Mouse (Mus musculus) CH12.LX (cell line): ENCODE data around the gene Gm12216. TPM values are rescaled to one million over a fixed set of nuclear protein-coding genes. Genes with fewer than 3 reads are reported as not detected.

Source experiments
- DNase-seq: peaks from one replicate; pipeline ENCODE4 v3.0.0-alpha.2; 2013; ENCODE audit errors: extremely low read depth
- H3K27ac ChIP-seq: 2 replicates; pipeline ENCODE4 v1.5.1; 2012; ENCODE audit warnings: low read depth, mild to moderate bottlenecking, control low read depth, moderate library complexity; ENCODE audit not compliant: insufficient read depth
- H3K27me3 ChIP-seq: replicated peaks from 2 replicates; pipeline ENCODE3; 2012; ENCODE audit warnings: inconsistent platforms
- H3K36me3 ChIP-seq, 2 experiments: replicated peaks in 1 of 2; 2 replicates each; pipeline versions ENCODE3 to v1.6.1; 2012; ENCODE audit warnings: inconsistent platforms in 1 of 2, low read length in 1 of 2, mild to moderate bottlenecking in 1 of 2, mixed read lengths in 1 of 2, moderate library complexity in 1 of 2; ENCODE audit not compliant: control insufficient read depth in 1 of 2, insufficient read depth in 1 of 2
- H3K4me1 ChIP-seq, 2 experiments: 2 replicates each; pipeline ENCODE4 v1.6.1; 2012; ENCODE audit warnings: inconsistent platforms in 1 of 2, moderate library complexity in 1 of 2; ENCODE audit not compliant: insufficient read depth in 2 of 2, control insufficient read depth in 1 of 2
- H3K4me2 ChIP-seq: 2 replicates; pipeline ENCODE4 v1.6.1; 2012; ENCODE audit warnings: low read depth, mild to moderate bottlenecking, control low read depth; ENCODE audit not compliant: poor library complexity, insufficient read depth, severe bottlenecking
- H3K4me3 ChIP-seq, 3 experiments: fragments of 150-350 bp in 1 of 3; sonication (generic) in 1 of 3; replicated peaks in 1 of 3; 2 replicates each; pipeline versions ENCODE3 to v1.5.1; 2011 to 2012; ENCODE audit warnings: low read depth in 2 of 3, low read length in 2 of 3, mild to moderate bottlenecking in 2 of 3, moderate library complexity in 2 of 3, control low read depth in 1 of 3, improper control_type of control experiment in 1 of 3, inconsistent platforms in 1 of 3, mixed read lengths in 1 of 3; ENCODE audit not compliant: poor library complexity in 1 of 3
- H3K79me2 ChIP-seq: replicated peaks from 2 replicates; pipeline ENCODE4 v1.6.1; 2012; ENCODE audit warnings: mild to moderate bottlenecking, moderate library complexity; ENCODE audit not compliant: control insufficient read depth, poor library complexity, insufficient read depth, severe bottlenecking; ENCODE audit errors: extremely low read depth
- H3K9ac ChIP-seq: 2 replicates; pipeline ENCODE4 v1.6.1; 2012; ENCODE audit warnings: low read depth, mild to moderate bottlenecking, control low read depth, moderate library complexity; ENCODE audit not compliant: insufficient read depth
- H3K9me3 ChIP-seq: replicated peaks from 2 replicates; pipeline ENCODE3; 2012; ENCODE audit warnings: low read length, inconsistent platforms, mixed read lengths
- BHLHE40 ChIP-seq: IDR thresholded peaks from 2 replicates; pipeline ENCODE4 v1.6.1; 2011; ENCODE audit warnings: mild to moderate bottlenecking, low read depth, low read length, improper control_type of control experiment
- CHD1 ChIP-seq: IDR thresholded peaks from 2 replicates; pipeline ENCODE4 v1.6.1; 2012; ENCODE audit warnings: low read depth, low read length, improper control_type of control experiment, inconsistent platforms
- CHD2 ChIP-seq: IDR thresholded peaks from 2 replicates; pipeline ENCODE4 v1.6.1; 2011; ENCODE audit warnings: low read length, improper control_type of control experiment
- EP300 ChIP-seq: IDR thresholded peaks from 2 replicates; pipeline ENCODE4 v1.6.1; 2011; ENCODE audit warnings: low read length, improper control_type of control experiment
- ETS1 ChIP-seq: conservative IDR thresholded peaks from 2 replicates; pipeline ENCODE4 v1.6.1; 2012; ENCODE audit warnings: low read depth, mild to moderate bottlenecking, inconsistent platforms, low read length, improper control_type of control experiment, moderate library complexity
- IRF4 ChIP-seq: IDR thresholded peaks from 2 replicates; pipeline ENCODE4 v1.6.1; 2014; ENCODE audit warnings: low read depth, mild to moderate bottlenecking, inconsistent platforms, low read length, improper control_type of control experiment
- JUND ChIP-seq: conservative IDR thresholded peaks from 2 replicates; pipeline ENCODE4 v1.6.1; 2011; ENCODE audit warnings: low read depth, low read length, improper control_type of control experiment
- KAT2A ChIP-seq: IDR thresholded peaks from 2 replicates; pipeline ENCODE4 v1.6.1; 2012; ENCODE audit warnings: low read length, improper control_type of control experiment, inconsistent platforms; ENCODE audit not compliant: insufficient replicate concordance
- MAFK ChIP-seq: IDR thresholded peaks from 2 replicates; pipeline ENCODE4 v1.6.1; 2011; ENCODE audit warnings: low read length, improper control_type of control experiment; ENCODE audit not compliant: insufficient replicate concordance
- MAX ChIP-seq: IDR thresholded peaks from 2 replicates; pipeline ENCODE4 v1.6.1; 2011; ENCODE audit warnings: low read length, improper control_type of control experiment
- MAZ ChIP-seq: IDR thresholded peaks from 2 replicates; pipeline ENCODE4 v1.6.1; 2012; ENCODE audit warnings: low read depth, mild to moderate bottlenecking, inconsistent platforms, low read length, improper control_type of control experiment, moderate library complexity
- MYC ChIP-seq: IDR thresholded peaks from 2 replicates; pipeline ENCODE4 v1.6.1; 2011; ENCODE audit warnings: low read depth, mild to moderate bottlenecking, improper control_type of control experiment, low read length
- NELFE ChIP-seq: IDR thresholded peaks from 2 replicates; pipeline ENCODE4 v1.6.1; 2011; ENCODE audit warnings: low read depth, low read length, improper control_type of control experiment
- PAX5 ChIP-seq: IDR thresholded peaks from 2 replicates; pipeline ENCODE4 v1.6.1; 2012; ENCODE audit warnings: low read length, inconsistent platforms, mixed read lengths
- POLR2A ChIP-seq: IDR thresholded peaks from 2 replicates; pipeline ENCODE4 v1.6.1; 2011; ENCODE audit warnings: low read depth, mild to moderate bottlenecking, improper control_type of control experiment, low read length
- RCOR1 ChIP-seq: conservative IDR thresholded peaks from 2 replicates; pipeline ENCODE4 v1.6.1; 2012; ENCODE audit warnings: low read depth, mild to moderate bottlenecking, inconsistent platforms, low read length, improper control_type of control experiment
- SMC3 ChIP-seq: IDR thresholded peaks from 2 replicates; pipeline ENCODE4 v1.6.1; 2011; ENCODE audit warnings: low read depth, low read length, improper control_type of control experiment
- TBP ChIP-seq: conservative IDR thresholded peaks from 2 replicates; pipeline ENCODE4 v1.6.1; 2011; ENCODE audit warnings: low read depth, low read length, improper control_type of control experiment
- TCF12 ChIP-seq: IDR thresholded peaks from 2 replicates; pipeline ENCODE4 v1.6.1; 2014; ENCODE audit warnings: low read depth, mild to moderate bottlenecking, inconsistent platforms, low read length, improper control_type of control experiment
- USF1 ChIP-seq: IDR thresholded peaks from 2 replicates; pipeline ENCODE4 v1.6.1; 2014; ENCODE audit warnings: low read depth, mild to moderate bottlenecking, inconsistent platforms, low read length, improper control_type of control experiment
- ZC3H11A ChIP-seq: IDR thresholded peaks from 2 replicates; pipeline ENCODE4 v1.6.1; 2012; ENCODE audit warnings: low read depth, mild to moderate bottlenecking, inconsistent platforms, low read length, improper control_type of control experiment
- ZKSCAN1 ChIP-seq: IDR thresholded peaks from 2 replicates; pipeline ENCODE4 v1.6.1; 2012; ENCODE audit warnings: low read depth, inconsistent platforms, low read length, improper control_type of control experiment, borderline replicate concordance
- ZMIZ1 ChIP-seq: IDR thresholded peaks from 2 replicates; pipeline ENCODE4 v1.6.1; 2012; ENCODE audit warnings: low read depth, mild to moderate bottlenecking, inconsistent platforms, low read length, improper control_type of control experiment
- ZNF384 ChIP-seq: IDR thresholded peaks from 2 replicates; pipeline ENCODE4 v1.6.1; 2012; ENCODE audit warnings: low read depth, low read length, improper control_type of control experiment, inconsistent platforms
- dilution Hi-C: fragments of 300-500 bp; cut with MboI; formaldehyde crosslinking; loops from 2 replicates; pipeline ENCODE4 v1.14.3; 2020; ENCODE audit warnings: low sequenced_read_pairs; ENCODE audit not compliant: extremely low pct_unique_long_range_greater_than_20kb, extremely low pct_ligation_motif_present
- in situ Hi-C: fragments of 300-500 bp; cut with MboI; formaldehyde crosslinking; loops from 3 replicates; pipeline ENCODE4 v1.14.3; 2019; ENCODE audit warnings: low sequenced_read_pairs, low pct_ligation_motif_present, low pct_unique_long_range_greater_than_20kb, mixed read lengths
- polyA plus RNA-seq: library from polyadenylated mRNA; unstranded; fragments of >175 nt; gene quantifications from 2 replicates; pipeline ENCODE4 v1.2.1, GENCODE M21; 2012; ENCODE audit warnings: low read depth; ENCODE audit not compliant: insufficient read length
- total RNA-seq, 2 experiments: library from RNA; depleted of rRNA; stranded (reverse); fragments of 300-350 nt in 1 of 2; fragments of >200 nt in 1 of 2; gene quantifications; 2 replicates each; pipeline ENCODE4 v1.2.3; 2012 to 2014

Gm12216 gene
- total and polyA plus RNA-seq, 3 experiments, result 0.56 to 2.7 (median 0.77) TPM

DNA sequence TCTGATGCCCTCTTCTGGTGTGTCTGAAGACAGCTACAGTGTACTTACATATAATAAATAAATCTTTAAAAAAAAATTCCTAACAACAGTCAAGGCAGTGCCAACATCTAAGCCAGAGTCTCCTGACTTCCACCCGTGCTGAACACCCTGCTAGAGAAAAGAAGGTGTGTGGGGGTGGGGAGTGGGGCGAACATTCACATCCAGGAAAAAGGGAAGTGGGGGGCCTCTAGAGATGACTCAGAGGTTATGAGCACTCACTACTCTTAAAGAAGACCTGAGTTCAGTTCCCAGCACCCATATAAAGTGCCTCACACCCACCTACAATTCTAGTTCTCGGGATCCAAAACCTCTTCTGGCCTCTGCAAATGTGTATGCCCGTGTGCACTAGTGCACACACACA is 33.6 kb downstream of the Gm12216 start:
- H3K4me2 ChIP-seq, result no peak overlapping the region
- no peaks in the 10 kb centered on the region for H3K9me3 ChIP-seq
- dilution Hi-C loops (no loop called here), in situ Hi-C loops (no loop called here)
- H3K27me3 ChIP-seq, result no peaks in the 10 kb centered on the region
- DNase-seq, result no peak
- no peaks in the 10 kb centered on the region for H3K79me2 ChIP-seq
- no peak overlapping the region for H3K4me3 ChIP-seq
- peaks cover 25 to 50% of the 10 kb centered on the region in 2 experiments for H3K4me1 ChIP-seq
- H3K9ac ChIP-seq, result no peak overlapping the region
- H3K27ac ChIP-seq, result no peak overlapping the region
- H3K36me3 ChIP-seq, result no peaks in the 10 kb centered on the region
- TF ChIP-seq IRF4 (peak; percentile 82), ZKSCAN1 (no peak), EP300 (peak; percentile 63; the same call in 1 of the 2 replicates), SMC3 (no peak), JUND (peak; percentile 36; the same call in 1 of the 2 replicates), PAX5 (no peak), POLR2A (no peak), CHD2 (peak; percentile 51; the same call in 1 of the 2 replicates)

DNA sequence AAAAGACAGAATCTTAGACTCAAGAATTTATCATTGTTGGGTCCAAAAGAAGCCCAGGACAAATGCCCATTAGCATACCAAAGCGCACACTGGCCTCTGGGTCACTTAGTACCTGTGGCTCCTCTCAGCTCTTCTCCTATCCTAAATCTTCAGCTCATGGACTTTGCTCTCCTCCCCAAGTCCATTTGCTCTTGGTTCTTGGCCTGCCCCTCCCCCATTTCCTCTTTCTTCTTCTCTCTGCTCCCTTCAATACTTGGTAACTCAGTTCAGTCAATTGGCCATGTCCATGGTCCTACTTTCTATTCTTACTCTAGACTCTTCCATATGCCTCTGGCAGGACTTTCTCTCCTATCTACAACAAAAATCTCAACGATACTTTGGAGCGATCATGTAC is 37.1 kb downstream of the Gm12216 start:
- H3K9me3 ChIP-seq, result no peaks in the 10 kb centered on the region
- no peak for TF ChIP-seq MAX
- no peak for TF ChIP-seq MYC
- 0 out of 2 replicates have a peak, but pooled peaks have one; percentile 4 for TF ChIP-seq ETS1
- TF ChIP-seq CHD2, result peak; percentile 88
- TF ChIP-seq TCF12, result 0 out of 2 replicates have a peak, but pooled peaks have one; percentile 12
- peak overlapping the region; percentile 100 for H3K27ac ChIP-seq
- H3K4me1 ChIP-seq, result peaks cover 51 to 85% of the 10 kb centered on the region in 2 experiments
- in situ Hi-C loops, result no loop called here
- no peaks in the 10 kb centered on the region for H3K79me2 ChIP-seq
- no peak overlapping the region for H3K4me3 ChIP-seq
- dilution Hi-C loops, result no loop called here
- H3K4me2 ChIP-seq, result peak overlapping the region; percentile 84; the same call in 1 of the 2 replicates
- no peaks in the 10 kb centered on the region for H3K27me3 ChIP-seq
- DNase-seq, result peak; percentile 43
- peak overlapping the region; percentile 54 for H3K9ac ChIP-seq
- H3K36me3 ChIP-seq, result no peaks in the 10 kb centered on the region

DNA sequence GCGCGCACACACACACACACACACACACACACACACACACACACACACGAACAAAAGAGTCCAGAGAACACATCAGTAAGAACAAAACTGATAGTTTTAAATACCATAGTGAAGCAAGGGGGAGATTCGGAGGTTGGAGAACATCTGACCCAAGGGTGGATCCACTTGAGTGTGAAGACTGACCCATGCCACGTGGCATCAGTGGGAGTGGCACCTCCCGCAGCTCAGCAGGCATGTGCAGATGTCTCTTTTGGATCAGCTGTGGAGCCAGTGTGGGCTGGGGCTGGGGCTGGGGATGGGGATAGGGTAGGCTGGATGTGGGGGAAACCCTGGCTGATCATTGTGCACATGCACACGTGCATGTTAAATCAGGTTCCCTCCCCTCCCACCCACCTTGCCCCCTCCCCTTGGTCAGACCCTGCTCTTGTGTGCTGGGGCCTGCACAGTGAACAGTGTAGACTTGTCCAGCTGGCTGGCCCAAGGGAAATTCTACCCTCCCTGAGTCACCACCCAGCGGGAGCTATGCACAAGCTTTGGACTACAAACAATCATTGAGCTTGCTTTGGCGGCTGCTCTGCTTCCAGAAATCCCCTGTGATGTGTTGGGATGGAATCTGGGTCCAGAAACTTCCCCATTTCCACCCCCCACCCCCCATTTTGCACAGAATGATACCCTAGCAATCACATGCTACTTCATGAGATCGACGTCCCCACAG is 37.7 kb downstream of the Gm12216 start:
- dilution Hi-C loops (no loop called here), in situ Hi-C loops (no loop called here)
- Histone ChIP-seq H3K9me3 (no peaks in the 10 kb centered on the region), H3K27ac (peak overlapping the region; percentile 100), H3K79me2 (no peaks in the 10 kb centered on the region), H3K27me3 (no peaks in the 10 kb centered on the region), H3K36me3 (no peaks in the 10 kb centered on the region), H3K9ac (peak overlapping the region; percentile 54), H3K4me2 (peak overlapping the region; percentile 84), H3K4me1 (peaks cover 52 to 87% of the 10 kb centered on the region in 2 experiments), H3K4me3 (peak overlapping the region in 2 of 3 experiments; percentile 2 to 65)
- peak; percentile 31 for DNase-seq
- TF ChIP-seq ZMIZ1 (no peak), ZC3H11A (no peak), TCF12 (peak; percentile 13; the same call in 1 of the 2 replicates), ZKSCAN1 (no peak), BHLHE40 (peak; percentile 93), CHD1 (no peak; the same call in 1 of the 2 replicates), ETS1 (peak; percentile 63), POLR2A (no peak), RCOR1 (0 out of 2 replicates have a peak, but pooled peaks have one; percentile 34), KAT2A (no peak), NELFE (no peak), TBP (no peak), USF1 (peak; percentile 56), JUND (no peak), MAFK (no peak), MAX (peak; percentile 96), ZNF384 (no peak), MAZ (no peak; the same call in 1 of the 2 replicates)
